Mouse (Mus musculus) cerebellum, postnatal 10 days (tissue): ENCODE measurements around the gene Stap2.

Source experiments
- DNase-seq, 2 experiments: peaks; one replicate each; pipeline ENCODE4 v3.0.0; 2021; ENCODE audit warnings: mixed read lengths in 2 of 2

Stap2 gene

DNA sequence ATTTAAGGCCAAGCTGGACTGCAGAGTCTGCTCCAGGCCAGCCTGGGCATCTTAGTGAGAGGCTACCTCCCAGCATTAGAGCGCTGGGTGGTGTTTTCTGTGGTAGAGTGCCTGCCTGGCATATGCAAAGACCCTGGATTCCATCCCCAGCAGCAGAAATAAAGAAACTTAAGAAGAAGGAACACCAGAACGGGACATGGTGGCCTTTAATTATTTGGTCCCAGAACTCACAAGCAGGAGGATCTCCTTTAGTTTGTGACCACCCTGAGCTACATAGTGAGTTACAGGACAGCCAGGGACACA is 46.8 kb downstream of the Stap2 start:
- DNase-seq, result no peak

DNA sequence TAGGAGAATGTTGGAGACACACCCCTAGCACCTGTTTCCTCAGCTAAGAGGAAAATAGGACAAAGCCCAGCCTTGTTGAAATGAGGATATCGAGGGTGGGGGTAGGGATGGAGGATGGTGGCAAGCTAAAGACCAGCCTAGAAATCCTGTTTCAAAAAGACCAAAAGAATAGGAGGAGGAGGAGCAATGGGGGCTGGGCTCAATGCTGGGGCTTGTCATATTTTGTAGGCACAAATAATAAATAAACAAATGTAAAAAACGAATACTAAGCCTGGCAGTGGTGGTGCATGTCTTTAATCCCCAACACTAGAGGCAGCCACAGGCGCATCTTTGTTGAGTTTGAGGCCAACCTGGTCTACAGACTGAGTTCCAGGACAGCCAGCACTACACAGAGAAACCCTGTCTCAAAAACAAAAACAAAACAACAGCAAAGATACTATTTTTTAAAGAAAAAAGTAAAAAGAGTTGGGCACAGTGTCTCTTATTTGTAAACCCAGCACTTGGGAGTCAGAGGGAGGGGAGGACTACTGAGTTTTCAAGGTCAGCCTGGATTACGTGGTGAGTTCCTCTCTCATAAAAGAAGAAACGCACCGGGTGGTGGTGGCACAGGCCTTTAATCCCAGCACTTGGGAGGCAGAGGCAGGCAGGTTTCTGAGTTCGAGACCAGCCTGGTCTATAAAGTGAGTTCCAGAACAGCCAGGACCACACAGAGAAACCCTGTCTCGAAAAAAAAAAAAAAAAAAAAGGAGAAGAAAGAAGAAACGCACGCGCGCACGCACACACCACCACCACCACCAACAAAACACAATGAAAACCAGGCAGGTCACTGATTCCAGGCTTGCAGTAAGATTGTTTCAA is 47.4 kb downstream of the Stap2 start:
- DNase-seq, result no peak

DNA sequence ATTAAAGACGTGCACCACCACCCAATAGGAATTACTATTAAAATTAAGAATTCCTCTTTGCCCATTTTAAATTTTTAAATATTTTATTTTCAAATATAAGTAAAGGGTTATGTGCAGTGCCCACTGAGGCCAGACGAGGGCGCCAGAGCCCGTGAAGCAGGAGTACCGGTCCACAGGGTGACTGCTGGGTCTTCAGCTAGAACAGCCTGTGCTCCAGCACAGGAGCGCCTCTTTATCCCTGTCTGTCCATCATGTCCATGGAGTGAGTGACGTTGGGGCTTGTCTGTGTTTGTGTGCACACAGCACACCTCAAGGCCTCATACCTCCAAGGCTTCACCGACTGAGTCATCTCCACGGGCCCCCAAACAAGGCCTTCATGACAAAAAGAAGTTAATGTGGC is 48.2 kb downstream of the Stap2 start:
- peak; percentile 90 to 91 for DNase-seq

DNA sequence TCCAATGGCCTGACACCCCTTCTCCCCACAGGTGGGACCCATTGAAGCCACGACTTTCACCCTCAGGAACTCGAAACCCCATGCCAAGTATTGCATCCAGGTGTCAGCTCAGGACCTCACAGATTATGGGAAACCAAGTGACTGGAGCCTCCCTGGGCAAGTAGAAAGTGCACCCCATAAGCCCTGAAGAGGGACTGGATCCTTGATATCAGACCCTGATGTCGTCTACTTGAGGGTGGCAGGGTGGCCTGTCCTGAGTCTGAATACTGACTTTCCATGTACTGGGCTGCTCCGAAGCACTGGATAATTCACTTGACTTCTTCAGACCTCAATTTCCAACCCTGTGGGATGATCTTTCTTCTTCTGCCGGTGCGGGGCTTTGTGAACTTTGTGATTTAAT is 48.8 kb downstream of the Stap2 start:
- no peak for DNase-seq

DNA sequence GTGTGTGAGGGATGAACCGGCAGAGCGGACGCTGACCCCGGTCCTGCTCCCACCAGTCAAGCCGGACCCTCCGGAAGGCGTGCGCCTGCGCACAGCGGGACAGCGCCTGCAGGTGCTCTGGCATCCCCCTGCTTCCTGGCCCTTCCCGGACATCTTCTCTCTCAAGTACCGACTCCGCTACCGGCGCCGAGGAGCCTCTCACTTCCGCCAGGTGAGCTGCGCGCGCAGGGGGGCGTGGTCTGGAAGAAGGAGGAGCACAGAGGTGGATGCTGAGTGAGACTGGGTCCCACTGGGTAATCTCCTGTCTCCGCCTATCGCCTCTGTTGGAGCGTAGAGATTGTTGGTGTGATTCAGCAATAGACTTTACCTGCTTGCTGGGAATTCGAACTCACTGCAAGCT is 49.3 kb downstream of the Stap2 start:
- peak; percentile 94 to 96 for DNase-seq

DNA sequence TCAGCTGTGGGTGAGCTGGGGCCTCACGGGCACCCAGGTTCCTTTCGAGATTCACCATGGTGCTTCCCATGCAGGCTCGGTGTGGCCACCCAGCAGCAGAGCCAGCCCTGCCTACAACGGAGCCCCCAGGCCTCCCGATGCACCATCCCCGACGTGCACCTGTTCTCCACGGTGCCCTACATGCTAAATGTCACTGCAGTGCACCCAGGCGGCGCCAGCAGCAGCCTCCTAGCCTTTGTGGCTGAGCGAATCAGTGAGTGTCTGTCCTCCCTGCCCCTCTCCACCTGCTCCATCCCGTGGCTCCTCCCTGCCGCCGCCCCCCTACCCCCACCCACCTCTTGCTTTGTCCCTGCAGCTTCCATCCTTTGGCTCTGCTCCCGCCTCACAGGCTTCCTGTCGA is 51.2 kb downstream of the Stap2 start:
- DNase-seq, result no peak

DNA sequence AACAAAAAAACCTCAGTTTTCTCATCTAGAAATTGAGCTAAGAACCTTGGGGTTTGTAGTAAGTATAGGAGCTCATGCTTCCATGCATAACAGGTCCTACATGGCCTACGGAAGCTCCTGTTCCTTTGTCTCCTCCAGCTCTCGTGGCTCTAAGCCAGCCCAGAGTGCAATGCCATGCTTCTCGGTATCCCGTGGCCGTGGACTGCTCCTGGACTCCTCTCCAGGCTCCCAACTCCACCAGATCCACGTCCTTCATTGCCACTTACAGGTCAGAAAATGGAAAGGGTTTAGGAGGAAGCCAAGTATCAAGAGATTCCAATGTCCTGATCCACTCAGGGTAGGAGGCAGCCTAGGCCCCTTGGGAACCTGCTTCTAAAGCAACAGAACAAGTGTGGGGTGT is 51.6 kb downstream of the Stap2 start:
- no peak for DNase-seq

DNA sequence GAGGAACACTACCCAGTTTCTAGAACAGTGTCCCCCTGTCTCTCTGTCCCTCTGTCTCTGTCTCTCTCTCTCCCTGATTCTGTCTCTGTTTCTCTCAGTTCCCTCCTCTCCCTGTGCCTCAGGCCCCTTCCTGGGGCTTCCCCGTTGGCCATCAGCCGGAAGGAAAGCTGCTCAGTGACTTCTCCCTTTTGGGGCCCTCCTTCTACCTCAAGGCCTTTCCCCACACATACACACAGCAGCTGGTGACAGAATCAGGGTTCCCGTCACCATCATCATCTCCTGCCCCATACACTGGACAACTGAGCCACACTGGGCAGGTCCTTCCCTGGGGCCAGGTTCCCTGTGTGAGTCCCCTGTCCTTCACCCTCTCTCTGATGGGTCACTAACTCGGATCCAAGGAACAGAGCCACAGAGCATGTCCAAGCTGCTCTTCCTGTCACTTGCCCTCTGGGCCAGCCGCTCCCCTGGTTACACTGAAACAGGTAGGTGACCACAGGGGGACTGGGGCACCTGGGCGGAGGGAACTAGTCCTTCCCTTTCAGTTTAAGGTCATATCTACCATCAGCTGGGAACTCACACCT is 52.8 kb downstream of the Stap2 start, which contains the start of gene Ebi3:
Ebi3 (plus strand) TSS at position 194 of the 581 bp plus-strand sequence.
- DNase-seq, result no peak

DNA sequence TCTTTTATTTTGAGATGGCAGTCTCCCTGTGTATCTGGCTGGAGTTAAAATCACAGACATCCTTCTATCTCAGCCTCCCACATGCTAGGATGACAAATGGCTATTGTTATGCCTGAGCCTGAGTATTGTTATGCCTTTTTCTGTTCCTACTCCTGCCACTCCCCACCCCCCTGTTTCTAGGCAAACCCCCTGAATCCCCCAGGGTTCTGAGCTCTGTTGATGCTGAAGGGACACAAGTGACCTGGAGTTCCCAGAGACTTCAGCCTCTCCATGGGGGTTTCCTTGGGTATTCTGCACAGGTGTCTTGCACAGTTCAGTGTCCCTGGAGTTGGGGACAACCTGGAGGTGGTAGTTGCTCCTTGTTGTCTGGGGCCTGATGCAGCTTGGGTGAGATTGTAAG is 53.3 kb downstream of the Stap2 start:
- no peak for DNase-seq

DNA sequence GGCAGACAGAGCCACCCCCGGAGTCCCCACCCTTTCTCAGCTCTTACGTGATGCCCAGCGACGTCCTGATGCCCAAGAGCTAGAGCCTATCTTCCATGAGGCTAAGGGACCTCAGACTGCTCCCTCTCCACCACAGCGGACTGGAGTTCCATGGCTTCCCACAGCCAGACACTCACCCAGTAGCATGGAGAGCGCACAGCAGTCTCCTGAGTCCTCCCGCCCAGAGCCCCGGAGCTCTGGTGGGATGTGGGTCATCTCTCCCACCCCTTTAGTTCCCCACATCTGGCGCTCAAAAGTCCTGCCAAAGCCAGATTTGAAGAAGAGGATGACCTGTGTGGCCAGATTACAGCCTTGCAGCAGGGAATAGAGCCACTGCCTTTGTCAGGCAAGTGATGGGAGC is 54.8 kb downstream of the Stap2 start:
- no peak for DNase-seq

DNA sequence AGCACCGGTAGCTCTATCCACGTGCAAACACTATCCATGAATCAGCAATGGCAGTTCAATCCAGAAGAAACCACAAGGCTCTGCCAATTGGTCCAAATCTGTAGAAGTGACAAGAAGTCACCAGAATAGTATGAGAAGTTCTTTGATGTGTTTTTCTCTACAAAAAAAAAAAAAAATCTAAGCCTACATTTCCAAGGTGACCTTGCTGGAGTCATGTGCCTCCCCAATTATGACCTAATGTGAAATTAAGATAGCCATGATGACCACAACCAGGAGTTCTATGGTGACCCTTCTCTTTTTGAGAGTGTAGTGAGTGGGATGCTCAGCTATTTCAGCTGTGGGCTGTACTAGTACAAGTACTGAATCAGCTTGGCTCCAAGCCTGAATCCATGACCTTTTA is 56.0 kb downstream of the Stap2 start, which contains the start of gene Zfp119b:
Zfp119b (minus strand) TSS at position 101 of the 400 bp plus-strand sequence.
- DNase-seq, result no peak

DNA sequence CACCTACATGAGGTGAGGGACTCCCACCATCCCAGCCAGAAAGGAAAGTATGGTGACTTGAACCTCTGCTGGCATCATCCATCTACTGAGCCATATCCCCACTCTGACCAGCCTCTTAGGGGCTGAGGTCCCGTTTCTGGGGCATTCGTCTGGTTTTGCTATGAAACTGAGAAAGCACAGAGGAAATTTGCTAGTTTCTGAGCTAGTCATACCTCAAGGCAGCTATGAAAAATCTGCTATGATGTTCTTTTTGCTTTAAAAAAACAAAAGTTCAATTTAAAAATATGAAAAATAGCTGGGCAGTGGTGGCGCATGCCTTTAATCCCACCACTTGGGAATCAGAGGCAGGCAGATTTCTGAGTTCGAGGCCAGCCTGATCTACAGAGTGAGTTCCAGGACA is 56.7 kb downstream of the Stap2 start:
- no peak for DNase-seq
